Mouse (Mus musculus) kidney, adult 8-10 months (tissue): ENCODE data around the gene Hbb-bs.
"Not testable (repeated sequence)": the region's sequence is repeated elsewhere in the genome, so short reads cannot be mapped to it uniquely, and the experiment has no call there.

Experiments
- DNase-seq, 2 experiments: peaks; one replicate each; pipeline ENCODE4 v3.0.0; 2022

The Hbb-bs gene

GRCm38 (mm10) chr7:103810746-103811145 lies 17.1 kb downstream of the Hbb-bs start:
- DNase-seq, result no peak

- DNase-seq, result no peak
Measured at GRCm38 (mm10) chr7:103810296-103810695, 17.6 kb downstream of the Hbb-bs start.

- no peak for DNase-seq
Measured at GRCm38 (mm10) chr7:103809801-103810155, 18.1 kb downstream of the Hbb-bs start.

- no peak for DNase-seq
Measured at GRCm38 (mm10) chr7:103808971-103809800, 18.7 kb downstream of the Hbb-bs start.

GRCm38 (mm10) chr7:103808120-103808519 lies 19.8 kb downstream of the Hbb-bs start:
- not testable (repeated sequence) for DNase-seq

GRCm38 (mm10) chr7:103806856-103807255 lies 21.0 kb downstream of the Hbb-bs start:
- DNase-seq, result peak in 1 of 2 experiments; percentile 2

GRCm38 (mm10) chr7:103792669-103793388 lies 35.1 kb downstream of the Hbb-bs start:
- DNase-seq, result no peak

GRCm38 (mm10) chr7:103791721-103792120 lies 36.2 kb downstream of the Hbb-bs start, which contains the start of gene Olfr67:
Gene Olfr67 (minus strand): TSS chr7:103791821.
- DNase-seq, result no peak

GRCm38 (mm10) chr7:103779598-103779997 lies 48.3 kb downstream of the Hbb-bs start, which contains the start of gene Olfr68:
Gene Olfr68 (minus strand): TSS chr7:103779698.
- DNase-seq, result no peak

GRCm38 (mm10) chr7:103777652-103778051 lies 50.2 kb downstream of the Hbb-bs start:
- DNase-seq, result not testable (repeated sequence)
